Mouse (Mus musculus): ENCODE measurements at regions not wholly inside any gene's neighbourhood (a gene's known extent, or its start where the extent isn't known, plus 50 kb on each side); places are given as distances from the start of the nearest gene placed in this dataset.
A peak's percentile ranks its signal among the peaks of the same experiment; 100 is the strongest.

- no peak for DNase-seq
These were observed 81.9 kb downstream of the Tm2d3 start for GRCm38 (mm10) chr7:65772845-65773244.

- no peak for DNase-seq
These were observed 83.0 kb downstream of the Tm2d3 start for GRCm38 (mm10) chr7:65773948-65774347.

GRCm38 (mm10) chr7:65774388-65775015 is 83.5 kb downstream of the Tm2d3 start:
- no peak for DNase-seq

- no peak for DNase-seq
These were observed 84.0 kb downstream of the Tm2d3 start for GRCm38 (mm10) chr7:65775016-65775415.

- DNase-seq, result no peak
These were observed 81.7 kb upstream of the Pcsk6 start for GRCm38 (mm10) chr7:65779716-65780372.

- DNase-seq, result no peak
These were observed 80.8 kb upstream of the Pcsk6 start for GRCm38 (mm10) chr7:65780578-65781370.

GRCm38 (mm10) chr7:65782024-65782423 is 79.5 kb upstream of the Pcsk6 start:
- DNase-seq, result no peak

GRCm38 (mm10) chr7:65783773-65784172 is 77.8 kb upstream of the Pcsk6 start:
- DNase-seq, result no peak

- DNase-seq, result no peak
These were observed 74.6 kb upstream of the Pcsk6 start for GRCm38 (mm10) chr7:65786916-65787315.

GRCm38 (mm10) chr7:65787849-65788248 is 73.7 kb upstream of the Pcsk6 start:
- DNase-seq, result no peak

- no peak for DNase-seq
These were observed 71.3 kb upstream of the Pcsk6 start for GRCm38 (mm10) chr7:65790264-65790663.

GRCm38 (mm10) chr7:65792187-65792823 is 69.2 kb upstream of the Pcsk6 start:
- no peak for DNase-seq

GRCm38 (mm10) chr7:65802306-65802705 is 59.2 kb upstream of the Pcsk6 start:
- DNase-seq, result no peak

GRCm38 (mm10) chr7:65802806-65803205 is 58.7 kb upstream of the Pcsk6 start:
- DNase-seq, result peak; percentile 14

- DNase-seq, result peak; percentile 47
These were observed 57.9 kb upstream of the Pcsk6 start for GRCm38 (mm10) chr7:65803422-65804303.

All from liver (tissue).